Mouse (Mus musculus): ENCODE results near the gene Gm44503.

Gm44503 gene

DNA sequence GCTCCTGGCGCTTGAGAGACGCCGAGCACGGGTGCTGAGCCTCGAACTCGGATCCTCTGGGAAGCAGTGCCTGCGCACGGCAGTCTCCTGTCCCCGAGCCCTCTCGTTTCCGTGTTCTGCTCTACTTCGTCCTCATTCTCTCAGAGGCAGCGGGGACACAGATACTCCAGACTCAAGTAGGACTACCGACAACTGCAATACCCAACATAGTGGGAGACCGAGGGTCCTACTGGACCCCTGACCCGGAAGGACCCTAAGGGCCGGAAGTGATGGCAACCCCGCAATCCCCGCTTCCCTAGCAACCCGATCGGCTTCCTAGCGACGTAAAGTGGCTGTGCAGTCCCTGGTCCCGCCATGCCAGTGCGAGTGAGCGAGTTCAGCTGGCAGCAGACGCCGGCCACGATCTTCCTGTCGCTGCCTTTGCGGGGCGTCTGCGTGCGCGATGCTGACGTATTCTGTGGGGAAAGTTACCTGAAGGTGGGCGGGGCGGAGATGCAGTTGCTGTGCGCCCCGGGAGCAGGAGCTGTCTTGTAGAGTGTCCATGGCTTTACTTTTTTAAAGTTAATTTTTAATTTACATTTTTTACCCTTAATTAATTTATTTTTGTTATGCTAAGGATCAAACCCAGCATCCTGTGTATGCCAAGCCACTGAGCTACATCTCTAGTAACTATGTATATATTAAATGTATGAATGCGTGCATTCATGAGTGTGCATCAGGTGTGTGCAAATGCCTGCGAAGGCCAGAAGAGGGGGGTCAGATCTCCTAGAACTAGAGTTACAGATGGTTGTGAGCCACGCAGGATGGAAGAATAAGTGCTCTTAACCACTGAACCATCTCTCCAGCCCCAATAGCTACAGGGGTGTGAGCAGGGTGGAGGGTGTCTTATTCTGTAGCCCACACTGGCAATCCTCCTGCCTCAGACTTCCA lies at the start of gene Gm44503, which contains the start of gene Dyx1c1:
TSS of gene Gm44503 (plus strand) at position 332 of the 930 bp plus-strand sequence.
TSS of gene Dyx1c1 (plus strand) at position 265 of the 930 bp plus-strand sequence.
- DNase-seq: peak; percentile 77

DNA sequence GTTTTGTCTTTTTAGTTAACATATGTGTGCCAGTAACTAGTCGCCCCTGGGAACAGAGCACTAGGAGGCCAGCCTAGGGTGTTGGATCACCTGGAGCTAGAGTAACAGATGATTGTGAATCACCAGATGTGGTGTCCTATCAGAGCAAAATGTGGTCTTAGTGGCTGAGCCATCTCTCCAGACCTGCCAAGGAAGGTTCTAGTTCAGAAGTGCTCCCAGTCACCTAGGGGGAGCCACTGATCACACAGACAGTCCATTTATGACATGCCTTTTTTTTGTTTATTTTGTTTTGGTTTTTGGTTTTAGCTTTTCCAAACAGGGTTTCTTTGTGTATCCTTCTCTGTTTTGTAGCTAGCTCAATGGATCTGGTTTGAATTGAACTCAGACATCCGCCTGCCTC lies 47.3 kb upstream of the Gm44503 start:
- no peak for DNase-seq

DNA sequence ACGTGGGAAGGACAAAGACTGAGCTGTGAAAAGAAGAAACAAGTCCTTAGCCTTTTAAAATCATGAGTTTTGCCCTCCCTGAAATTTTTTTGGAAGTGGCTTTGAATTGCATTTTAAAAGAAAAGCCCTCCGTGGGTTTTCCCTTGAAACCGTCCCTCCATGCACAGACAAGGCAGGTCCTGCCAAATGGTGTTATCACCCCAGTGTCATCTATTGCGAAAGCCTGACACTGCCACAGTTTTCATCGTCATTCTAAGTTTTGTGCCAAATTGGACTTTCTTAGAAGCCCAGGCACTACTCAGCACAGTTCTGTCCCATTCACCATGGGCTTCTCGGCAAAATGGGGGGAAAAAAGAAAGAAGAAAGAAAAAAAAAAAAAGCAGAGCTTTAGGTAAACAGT lies 45.1 kb upstream of the Gm44503 start:
- DNase-seq: no peak

DNA sequence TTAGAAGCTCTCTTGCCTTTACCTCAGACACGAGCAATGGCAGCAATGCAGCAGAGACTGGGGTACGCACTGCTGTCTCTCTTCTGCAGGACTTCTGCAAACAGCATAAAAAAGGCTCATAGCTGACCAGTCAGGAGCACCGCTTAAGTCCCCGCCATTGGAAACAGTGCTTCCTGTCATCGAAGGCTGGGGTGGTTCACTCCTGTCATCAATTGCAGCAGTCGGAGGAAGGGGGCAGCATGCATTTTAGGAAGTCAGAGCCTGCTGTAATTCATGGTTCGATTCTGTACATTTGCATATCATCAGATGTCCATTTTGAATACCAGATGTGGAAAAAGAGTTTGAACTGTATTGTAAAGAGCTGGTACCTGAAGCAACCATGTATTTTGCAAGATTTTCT lies 42.9 kb upstream of the Gm44503 start:
- no peak for DNase-seq

DNA sequence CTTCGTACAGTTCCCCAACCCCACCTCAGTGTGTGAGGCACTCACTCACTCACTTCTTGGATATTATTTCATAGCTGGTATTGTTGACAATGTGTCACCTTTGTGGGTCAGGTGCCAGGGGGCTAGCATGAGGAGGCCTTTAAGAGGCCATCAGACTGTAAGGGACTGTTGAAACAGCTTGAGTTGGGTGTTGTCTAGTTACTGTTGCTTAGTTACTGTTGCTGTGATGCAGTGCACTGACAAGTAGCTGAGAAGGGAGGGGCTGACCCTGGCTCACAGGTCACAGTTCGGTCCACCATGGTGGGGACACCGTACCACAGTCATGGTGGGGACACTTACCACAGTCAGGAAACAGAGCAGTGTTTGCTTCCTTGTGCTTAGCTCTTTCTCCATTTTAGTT lies 35.6 kb upstream of the Gm44503 start:
- DNase-seq: no peak

DNA sequence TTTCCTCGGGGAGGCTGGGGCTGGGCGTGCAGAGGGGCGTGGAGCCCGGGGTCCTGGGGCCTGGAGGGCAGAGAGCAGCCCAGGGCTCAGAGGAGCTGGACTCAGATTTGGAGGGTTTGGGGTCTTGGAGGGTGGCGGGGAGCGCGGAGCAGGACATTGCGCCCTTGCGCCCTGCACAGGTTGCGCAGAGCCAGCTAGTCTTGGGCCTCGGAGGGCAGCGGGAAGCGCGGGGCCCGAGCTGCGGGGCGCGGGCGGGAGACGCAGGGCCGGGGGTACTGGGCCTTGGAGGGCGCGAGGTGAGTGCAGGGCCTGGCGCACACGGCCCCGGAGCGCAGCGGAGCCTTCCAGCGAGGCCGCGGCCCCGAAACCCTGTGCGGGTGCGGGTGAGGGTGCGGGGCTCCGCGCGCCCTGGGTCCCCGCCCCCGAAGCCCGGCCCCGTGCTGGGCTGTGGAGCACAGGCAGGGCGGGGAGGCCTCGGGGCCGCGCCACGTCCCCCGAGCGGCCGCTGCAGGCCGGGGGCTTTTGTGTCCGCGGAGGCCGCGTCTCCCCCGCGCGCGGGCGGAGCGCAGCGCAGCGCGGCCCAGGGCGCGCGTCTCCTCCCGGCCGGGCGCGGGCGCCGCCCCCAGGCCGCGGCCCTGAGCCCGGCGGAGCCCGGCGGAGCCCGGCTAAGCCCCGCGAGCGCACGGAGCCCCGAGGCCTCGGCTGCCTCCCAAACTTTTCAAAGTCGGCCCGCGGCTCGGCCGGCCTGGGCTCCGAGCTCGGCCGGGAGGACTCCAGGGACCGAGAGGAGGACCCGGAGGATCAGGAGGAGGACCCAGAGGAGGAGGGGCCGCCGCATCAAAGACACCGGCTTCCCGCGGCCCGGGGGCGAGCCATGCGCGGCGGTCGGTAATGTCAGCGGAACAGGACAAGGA lies 33.4 kb upstream of the Gm44503 start, which contains the start of gene Pygo1:
TSS of gene Pygo1 (plus strand) at position 625 of the 914 bp plus-strand sequence.
- peak; percentile 50 for DNase-seq

DNA sequence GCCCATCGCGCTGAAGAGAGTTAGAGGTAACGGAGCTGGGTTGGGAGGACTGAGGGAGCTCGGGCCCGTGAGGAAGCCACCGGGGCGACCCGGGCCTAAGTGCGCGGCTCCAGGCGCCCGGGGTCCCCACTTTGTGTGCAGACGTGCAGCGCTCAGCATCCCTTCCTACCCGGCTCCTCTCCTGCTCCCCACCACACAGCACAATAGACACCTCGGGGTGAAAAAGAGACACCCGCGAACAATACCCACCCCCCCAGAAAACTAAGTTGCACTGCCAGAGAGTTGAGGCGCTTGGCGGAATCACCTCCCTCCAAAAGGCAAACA lies 32.8 kb upstream of the Gm44503 start:
- DNase-seq: no peak

DNA sequence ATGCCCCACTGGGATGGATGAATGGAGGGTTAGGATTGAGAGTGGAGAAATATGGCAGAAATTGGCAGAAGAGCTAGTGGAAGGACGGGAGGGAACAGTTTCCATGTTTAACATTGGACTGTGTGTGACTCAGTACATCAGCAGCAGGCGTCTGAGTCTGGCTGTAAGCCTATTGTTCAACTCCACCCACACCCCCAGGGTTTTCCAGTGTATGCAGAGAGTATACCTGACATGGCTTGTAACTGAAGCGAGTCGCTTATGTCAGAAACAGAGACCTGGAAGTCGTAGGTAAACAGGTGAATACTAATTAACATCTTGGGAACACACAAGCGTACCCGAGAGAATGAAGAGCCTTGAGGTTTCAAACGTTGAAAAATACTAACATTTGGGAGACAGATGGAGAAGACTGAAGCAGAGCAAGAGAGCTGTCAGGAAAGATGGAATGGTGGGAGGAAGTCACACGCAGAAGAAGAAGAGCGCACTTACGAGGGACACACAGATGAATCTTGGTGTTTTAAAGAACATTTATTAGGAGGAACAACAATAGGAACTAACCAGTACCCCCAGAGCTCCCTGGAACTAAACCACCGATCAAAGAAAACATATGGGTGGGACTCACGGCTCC lies 27.4 kb upstream of the Gm44503 start:
- peak; percentile 61 for DNase-seq

DNA sequence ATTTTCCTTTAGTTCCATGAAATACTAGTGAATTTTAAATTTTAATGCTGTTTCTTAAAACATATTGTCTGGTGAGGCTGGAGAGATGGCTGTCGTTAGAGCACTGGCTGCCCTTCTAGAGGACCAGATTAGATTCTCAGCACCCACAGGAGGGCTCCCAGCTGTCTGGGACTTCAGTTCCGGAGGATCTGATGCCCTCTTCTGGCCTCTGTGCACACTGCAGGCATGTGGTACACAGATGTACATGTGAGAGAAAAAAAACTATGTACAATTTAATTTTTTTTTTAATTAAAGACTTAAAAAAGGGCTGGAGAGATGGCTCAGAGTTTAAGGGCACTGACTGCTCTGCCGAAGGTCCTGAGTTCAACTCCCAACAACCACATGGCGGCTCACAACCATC lies 23.3 kb upstream of the Gm44503 start:
- no peak for DNase-seq

DNA sequence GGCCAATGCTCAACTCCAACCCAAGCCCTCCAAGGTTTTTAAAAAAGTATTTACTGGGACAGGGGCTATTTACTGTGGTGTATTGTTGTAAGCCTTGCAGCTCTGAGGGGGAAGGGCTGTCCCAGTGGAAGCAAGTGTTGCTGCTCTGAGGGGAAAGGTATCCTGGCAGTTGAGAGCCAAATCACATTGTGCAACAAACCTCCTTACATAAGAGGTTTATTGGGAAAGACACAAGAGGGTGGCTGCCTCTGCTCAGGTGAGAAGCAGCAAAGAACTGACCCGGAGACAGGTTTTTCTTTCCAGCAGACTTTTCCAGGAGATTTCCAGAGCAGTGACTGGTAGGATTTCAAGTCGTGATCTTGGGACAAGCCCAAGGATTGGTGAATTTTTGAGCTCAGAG lies 22.4 kb upstream of the Gm44503 start:
- DNase-seq: no peak

DNA sequence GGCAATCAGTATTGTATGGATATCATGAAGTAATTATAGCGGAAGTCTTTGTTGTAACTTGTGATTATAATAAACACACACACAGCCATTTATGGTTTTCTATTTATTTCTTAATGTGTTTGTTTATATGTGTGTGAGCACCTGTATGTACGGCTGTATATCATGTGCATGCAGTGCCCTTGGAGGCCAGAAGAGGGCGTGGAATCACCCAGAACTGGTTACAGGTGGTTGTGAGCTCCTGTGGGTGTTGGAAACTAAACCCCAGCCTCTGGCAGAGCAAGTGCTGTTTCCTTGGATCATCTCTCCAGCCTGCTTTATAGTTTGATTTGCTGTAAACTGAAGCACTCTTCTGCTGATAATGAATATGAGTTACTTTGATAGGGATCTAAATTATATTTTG lies 15.2 kb upstream of the Gm44503 start:
- DNase-seq: no peak

DNA sequence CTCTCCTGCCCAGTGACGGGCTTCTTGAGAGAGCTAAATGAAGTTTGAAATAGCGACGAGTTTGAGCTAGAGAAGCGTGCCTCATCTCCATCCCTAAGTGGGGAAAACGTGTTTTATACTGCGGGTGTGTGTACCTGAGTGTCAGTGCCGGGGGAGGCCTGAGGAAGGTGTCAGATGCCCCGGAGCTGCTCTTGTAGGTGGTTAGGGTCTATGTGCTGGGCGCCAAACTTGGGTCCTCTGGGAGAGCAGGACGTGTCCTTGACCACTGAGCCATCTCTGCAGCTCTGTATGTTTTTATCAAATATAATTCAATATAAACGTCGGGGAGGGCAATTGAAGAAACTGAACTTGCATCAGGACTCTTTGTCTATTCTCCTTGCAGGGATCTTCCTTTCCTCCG lies 14.4 kb upstream of the Gm44503 start:
- DNase-seq: no peak

DNA sequence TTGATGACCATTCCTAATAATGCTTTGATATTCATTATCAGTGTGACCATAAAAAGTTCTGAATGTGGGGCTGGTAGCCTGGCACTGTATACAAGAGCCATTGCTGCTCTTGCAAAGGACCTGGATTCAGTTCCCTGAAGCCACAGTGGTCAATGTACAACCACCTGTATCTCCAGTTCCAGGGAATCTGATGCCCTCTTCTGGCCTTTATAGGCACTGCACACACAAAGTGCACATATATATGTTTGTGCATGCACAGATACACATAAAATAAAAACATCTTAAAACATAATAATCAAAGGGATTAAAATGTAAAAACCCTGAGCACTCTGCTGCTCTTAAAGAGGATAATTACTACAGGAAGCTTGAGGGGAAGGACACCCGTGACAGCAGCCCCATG lies 11.6 kb upstream of the Gm44503 start:
- DNase-seq: no peak

DNA sequence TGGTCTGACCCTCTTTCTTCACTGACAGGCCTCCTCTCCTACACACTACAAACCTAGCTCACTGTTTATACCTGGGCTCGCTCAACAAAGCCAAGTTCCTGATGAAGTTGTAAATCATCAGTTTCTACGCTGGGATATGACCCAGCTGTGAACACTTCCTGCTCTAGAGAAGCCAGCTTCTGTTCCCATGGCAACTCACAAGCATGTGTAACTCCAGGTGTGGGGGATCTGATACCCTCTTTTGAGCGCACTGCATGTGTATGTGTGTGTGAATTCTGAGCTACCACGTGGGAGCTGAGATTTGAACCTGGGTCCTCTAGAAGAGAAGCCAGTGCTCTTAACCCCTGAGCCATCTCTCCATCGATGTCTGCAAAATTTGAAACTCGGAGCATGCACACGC lies 9.1 kb upstream of the Gm44503 start:
- DNase-seq: no peak

DNA sequence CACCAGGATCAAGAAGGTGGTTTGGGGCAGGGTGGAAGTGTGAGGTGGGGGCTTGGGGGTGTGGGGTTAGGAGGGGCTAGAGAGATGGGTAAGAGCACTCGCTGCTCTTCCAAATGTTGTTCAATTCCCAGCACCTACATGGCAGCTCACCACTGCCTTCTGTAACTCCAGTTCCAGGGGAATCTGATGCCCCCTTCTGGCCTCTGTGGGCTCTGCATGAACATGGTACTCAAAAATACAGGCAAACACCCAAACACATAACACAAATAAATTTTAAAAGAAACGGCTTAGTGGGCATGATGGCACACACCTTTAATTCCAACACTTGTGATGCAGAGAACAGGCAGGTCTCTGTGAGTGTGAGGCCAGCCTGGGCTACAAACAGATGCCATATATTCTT lies 3.9 kb upstream of the Gm44503 start:
- no peak for DNase-seq

DNA sequence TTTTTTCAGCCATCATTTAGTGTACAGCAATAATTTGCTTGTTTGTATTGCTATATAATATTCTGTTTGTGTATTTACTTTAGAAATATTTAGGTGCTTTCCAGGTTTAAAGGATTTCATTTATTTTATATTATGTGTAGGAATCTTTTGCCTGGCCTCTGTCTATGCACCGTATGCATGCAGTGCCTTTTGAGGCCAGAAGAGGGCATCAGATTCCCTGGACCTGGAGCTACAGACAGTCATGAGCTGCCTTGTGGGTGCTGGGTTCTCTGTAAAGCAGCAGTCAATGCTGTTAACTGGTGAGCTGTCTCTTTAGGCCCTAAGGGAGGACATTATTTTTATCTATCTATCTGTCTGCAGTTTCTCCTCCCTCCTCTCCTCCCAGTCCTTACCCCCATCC lies 3.1 kb upstream of the Gm44503 start:
- no peak for DNase-seq

DNA sequence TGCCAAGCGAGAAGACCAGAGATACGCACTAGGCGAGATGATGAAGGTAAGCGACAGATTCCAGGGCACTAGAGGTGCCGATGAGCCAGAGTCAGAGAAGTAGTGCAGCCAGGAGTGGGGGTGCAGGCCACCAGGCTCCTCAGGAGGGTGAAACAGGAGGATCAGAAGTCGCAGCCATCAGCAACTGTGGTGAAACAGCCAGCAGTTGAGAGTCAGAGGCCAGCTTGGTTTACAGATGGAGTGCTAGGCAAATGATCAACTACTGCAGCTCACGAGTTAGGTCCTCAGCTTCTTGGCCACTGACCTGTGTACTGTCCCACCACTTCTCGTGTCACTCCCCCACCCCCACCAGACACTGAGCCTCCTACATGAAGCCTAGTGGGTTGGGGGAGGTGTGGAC lies 2.7 kb downstream of the Gm44503 start:
- DNase-seq: no peak

DNA sequence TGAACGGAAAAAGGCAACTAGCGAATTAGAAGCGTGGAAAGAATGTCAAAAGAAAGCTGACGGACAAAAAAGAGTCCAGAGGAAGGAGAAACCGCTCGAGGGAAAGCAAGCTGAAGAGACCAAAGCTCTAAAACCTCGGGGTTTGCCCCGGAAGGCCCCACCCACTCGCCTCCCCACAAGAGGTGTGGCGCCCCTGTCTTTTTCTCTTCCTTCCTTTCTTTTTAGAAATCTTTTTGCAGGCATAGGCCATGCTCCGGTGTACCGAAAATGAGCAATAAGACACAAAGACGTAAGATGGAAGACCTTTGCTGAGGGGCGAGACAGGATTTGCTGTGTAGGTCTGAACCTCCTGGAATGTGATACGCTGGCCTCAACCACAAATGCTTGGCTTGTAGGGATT lies 3.3 kb downstream of the Gm44503 start:
- DNase-seq: no peak

DNA sequence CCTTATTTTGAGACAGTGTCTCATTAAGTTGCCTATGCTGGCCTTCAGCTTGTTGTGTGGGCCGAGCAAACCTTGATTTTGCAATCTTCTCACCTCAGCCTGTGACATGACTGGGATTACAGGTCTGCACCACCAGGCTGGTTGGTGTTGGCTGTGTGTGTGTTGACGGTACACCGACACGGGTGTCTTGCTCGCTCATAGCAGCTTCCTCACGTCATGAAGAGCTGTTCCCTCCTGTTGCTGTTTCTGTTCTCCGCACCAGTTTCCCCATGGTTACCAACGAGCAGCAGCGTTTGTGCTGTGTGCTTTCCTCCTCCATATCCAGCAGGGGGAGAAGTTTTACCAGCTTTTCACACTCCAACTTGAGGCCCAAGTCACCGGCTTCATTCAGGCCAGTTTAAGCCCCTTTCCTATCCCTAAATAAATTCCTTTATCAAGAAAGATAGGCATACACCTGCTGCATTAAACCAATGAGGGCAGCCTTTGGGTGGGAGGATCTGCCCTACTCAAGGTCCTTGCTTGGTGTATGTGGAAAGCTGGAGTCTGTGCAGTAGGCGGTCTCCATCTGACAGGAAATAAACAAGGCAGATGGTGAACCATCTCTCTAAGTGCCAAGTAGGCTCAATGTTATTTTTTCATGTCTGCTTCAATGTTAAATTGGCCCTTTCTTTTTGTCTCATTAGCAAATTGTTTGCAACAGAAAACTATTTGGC lies 9.9 kb downstream of the Gm44503 start:
- peak; percentile 70 for DNase-seq

DNA sequence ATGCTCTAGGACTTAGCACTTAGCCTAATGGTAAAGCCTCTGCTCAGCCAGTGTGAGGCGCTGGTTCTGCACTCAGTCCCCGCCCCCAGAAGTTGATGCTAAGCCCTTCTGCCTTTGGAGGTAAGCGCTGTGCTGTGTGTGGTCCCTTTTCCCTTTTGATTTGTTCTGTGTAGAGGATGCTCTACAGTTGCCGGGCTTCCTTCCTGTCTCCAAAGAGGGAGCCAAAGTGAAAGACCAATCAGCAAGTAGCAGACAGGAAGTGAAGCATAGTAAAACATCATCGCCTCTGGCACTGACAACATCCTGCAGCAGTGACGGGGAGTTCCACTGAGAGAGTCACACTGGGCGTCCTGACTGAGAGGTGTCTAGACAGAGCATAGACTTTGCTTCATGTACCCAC lies 11.2 kb downstream of the Gm44503 start:
- no peak for DNase-seq

DNA sequence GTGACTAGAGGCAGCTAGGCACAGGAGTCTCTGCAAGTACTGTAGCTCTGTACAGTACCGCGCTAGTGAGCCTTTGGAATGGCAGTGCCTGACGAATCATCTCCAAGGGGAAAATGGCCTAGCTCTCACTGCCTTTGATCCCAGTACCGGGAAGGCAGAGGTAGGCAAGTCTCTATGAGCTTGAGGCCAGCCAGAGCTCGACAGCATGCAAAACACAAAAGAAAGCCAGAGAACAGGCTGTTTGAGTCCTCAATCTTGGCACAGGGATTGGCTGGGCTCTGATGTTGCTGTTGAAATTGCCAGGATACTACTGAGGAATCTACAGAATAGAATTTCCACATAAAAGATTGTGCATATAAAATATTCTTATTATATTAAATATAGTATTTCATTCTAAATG lies 13.8 kb downstream of the Gm44503 start:
- no peak for DNase-seq

DNA sequence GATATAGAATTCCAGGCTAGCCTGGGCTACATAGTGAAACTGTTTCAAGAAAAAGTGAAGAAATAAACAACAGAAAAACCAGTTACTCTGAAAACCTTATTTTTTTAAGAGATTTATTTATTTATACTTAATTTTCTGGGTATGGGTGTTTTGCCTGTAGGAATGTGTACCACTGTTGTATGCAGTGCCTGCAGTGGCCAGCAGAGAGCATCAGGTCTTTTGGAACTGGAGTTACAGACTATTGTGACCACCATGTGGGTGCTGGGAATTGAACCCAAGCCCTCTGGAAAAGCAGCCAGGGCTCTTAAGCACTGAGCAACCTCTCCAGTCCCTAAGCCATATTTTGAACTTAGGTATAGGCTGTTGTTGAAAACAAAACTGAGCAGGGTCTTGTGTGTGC lies 14.3 kb downstream of the Gm44503 start:
- no peak for DNase-seq

DNA sequence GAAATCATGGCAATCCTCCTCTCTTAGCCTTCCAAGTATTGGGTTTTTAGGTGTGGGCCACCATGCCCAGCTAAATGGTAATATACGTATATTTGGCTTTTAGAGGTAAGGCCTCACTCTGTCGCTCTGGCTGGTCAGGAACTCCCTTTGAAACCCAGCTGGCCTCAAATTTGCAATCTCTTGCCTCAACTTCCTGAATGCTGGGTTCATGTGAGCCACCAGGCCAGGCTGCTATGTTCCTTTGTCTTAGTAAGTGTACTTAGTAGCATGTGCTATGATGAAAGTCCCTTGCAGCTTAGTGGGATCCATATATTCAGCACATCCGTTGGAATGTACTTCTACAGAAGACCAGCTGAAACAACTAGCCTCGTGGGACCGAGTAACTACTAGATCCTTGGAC lies 16.1 kb downstream of the Gm44503 start:
- DNase-seq: no peak
